Mouse (Mus musculus) ES-E14 (cell line): ENCODE measurements around the gene Nrde2. TPM values are rescaled to one million over a fixed set of nuclear protein-coding genes. Genes with fewer than 3 reads are reported as not detected.
A peak's percentile ranks its signal among the peaks of the same experiment; 100 is the strongest.

ENCODE experiments used
- DNase-seq: peaks from one replicate; pipeline ENCODE4 v3.0.0-alpha.2; 2013; ENCODE audit warnings: low read depth, low spot score
- H3K27ac ChIP-seq: 2 replicates; pipeline ENCODE4 v1.5.1; 2012; ENCODE audit warnings: low read depth, mild to moderate bottlenecking, low read length, moderate library complexity, mixed read lengths; ENCODE audit not compliant: poor library complexity, insufficient read depth, severe bottlenecking
- H3K36me3 ChIP-seq: 2 replicates; pipeline ENCODE4 v1.6.1; 2012; ENCODE audit warnings: mild to moderate bottlenecking, low read length, moderate library complexity, mixed read lengths; ENCODE audit not compliant: control insufficient read depth, poor library complexity, insufficient read depth, severe bottlenecking
- H3K4me1 ChIP-seq, 2 experiments: fragments of 150-350 bp in 1 of 2; sonication (generic) in 1 of 2; 2 replicates each; pipeline ENCODE4 v1.6.1; 2012; ENCODE audit warnings: low read length in 2 of 2, mild to moderate bottlenecking in 1 of 2, mixed read lengths in 1 of 2; ENCODE audit not compliant: control insufficient read depth in 2 of 2, insufficient read depth in 2 of 2, poor library complexity in 1 of 2
- H3K4me3 ChIP-seq, 2 experiments: fragments of 150-350 bp in 1 of 2; sonication (generic) in 1 of 2; 2 replicates each; pipeline ENCODE4 v1.5.1; 2012; ENCODE audit warnings: low read length in 2 of 2, low read depth in 1 of 2, mild to moderate bottlenecking in 1 of 2, mixed read lengths in 1 of 2; ENCODE audit not compliant: insufficient read depth in 1 of 2, poor library complexity in 1 of 2, severe bottlenecking in 1 of 2
- H3K9ac ChIP-seq: 2 replicates; pipeline ENCODE4 v1.6.1; 2012; ENCODE audit warnings: low read depth, mild to moderate bottlenecking, low read length, mixed read lengths; ENCODE audit not compliant: poor library complexity, insufficient read depth, severe bottlenecking
- H3K9me3 ChIP-seq: fragments of 150-350 bp; sonication (generic); 2 replicates; pipeline ENCODE4 v1.6.1; 2012; ENCODE audit warnings: low read depth, mild to moderate bottlenecking, low read length; ENCODE audit not compliant: control insufficient read depth, insufficient read depth
- CHD2 ChIP-seq: IDR thresholded peaks from 2 replicates; pipeline ENCODE4 v1.6.1; 2014; ENCODE audit warnings: mild to moderate bottlenecking, low read depth, low read length, inconsistent platforms
- HCFC1 ChIP-seq: IDR thresholded peaks from 2 replicates; pipeline ENCODE4 v1.6.1; 2012; ENCODE audit warnings: low read length, inconsistent platforms, borderline replicate concordance; ENCODE audit not compliant: insufficient read depth
- MAFK ChIP-seq: IDR thresholded peaks from 2 replicates; pipeline ENCODE4 v1.6.1; 2014; ENCODE audit warnings: mild to moderate bottlenecking, low read depth, low read length, inconsistent platforms; ENCODE audit not compliant: insufficient read depth
- ZC3H11A ChIP-seq: IDR thresholded peaks from 2 replicates; pipeline ENCODE4 v1.6.1; 2012; ENCODE audit warnings: low read depth, mild to moderate bottlenecking, inconsistent platforms, low read length, borderline replicate concordance
- ZNF384 ChIP-seq: IDR thresholded peaks from 2 replicates; pipeline ENCODE4 v1.6.1; 2012; ENCODE audit warnings: low read depth, low read length, inconsistent platforms
- in situ Hi-C, 2 experiments: fragments of 600-800 bp; cut with MboI; formaldehyde crosslinking; loops; one replicate each; pipeline ENCODE4 v1.15.1; 2025; ENCODE audit warnings: low sequenced_read_pairs in 2 of 2, inconsistent platforms in 1 of 2; ENCODE audit not compliant: unreplicated experiment in 2 of 2
- total RNA-seq: library from RNA; depleted of rRNA; stranded (reverse); fragments of 300-350 nt; gene quantifications from 2 replicates; pipeline ENCODE4 v1.2.3, GENCODE M21; 2012; rRNA removed

The Nrde2 gene
- total RNA-seq: 36.4 and 41.8 TPM in 2 replicates

- Histone ChIP-seq H3K9me3 (no peaks in the 10 kb centered on the region), H3K4me1 (peaks cover 2% of the 10 kb centered on the region in 2 experiments; a peak in 3 of 4 replicates), H3K27ac (peak within 1 kb of the TSS; percentile 77), H3K9ac (peak within 1 kb of the TSS; percentile 97), H3K4me3 (peak within 1 kb of the TSS; percentile 84 to 93), H3K36me3 (no peaks in the 10 kb centered on the region; the same call in 1 of the 2 replicates)
- in situ Hi-C loops: loop anchor here in 1 of 2 experiments (25.0 kb wide), 1 partner anchor 678 kb away; no protein-coding TSS in a partner anchor
- TF ChIP-seq HCFC1: peak; percentile 93
- TF ChIP-seq MAFK: no peak
- TF ChIP-seq ZNF384: no peak
- DNase-seq: peak; percentile 90
Observed at GRCm38 (mm10) chr12:100159261-100159975, at the start of gene Nrde2. Nrde2 (minus strand) TSS chr12:100159653.

GRCm38 (mm10) chr12:100206926-100207325 is 47.5 kb upstream of the Nrde2 start:
- Histone ChIP-seq H3K4me3 (no peak overlapping the region), H3K27ac (no peak overlapping the region), H3K9me3 (no peaks in the 10 kb centered on the region), H3K36me3 (peaks cover 40% of the 10 kb centered on the region), H3K9ac (no peak overlapping the region), H3K4me1 (peaks cover 0 to 12% of the 10 kb centered on the region in 2 experiments; a peak in 1 of 4 replicates)
- in situ Hi-C loops: no loop called here
- DNase-seq: no peak
- TF ChIP-seq ZNF384: no peak
- TF ChIP-seq MAFK: no peak
- no peak for TF ChIP-seq CHD2
- no peak for TF ChIP-seq ZC3H11A
- no peak for TF ChIP-seq HCFC1

GRCm38 (mm10) chr12:100206521-100206920 is 47.1 kb upstream of the Nrde2 start:
- no peak for DNase-seq
- Histone ChIP-seq H3K4me3 (no peak overlapping the region), H3K36me3 (peaks cover 40% of the 10 kb centered on the region), H3K9me3 (no peaks in the 10 kb centered on the region), H3K4me1 (peaks cover 0 to 10% of the 10 kb centered on the region in 2 experiments; a peak in 1 of 4 replicates), H3K9ac (no peak overlapping the region), H3K27ac (no peak overlapping the region)
- TF ChIP-seq MAFK: no peak
- no peak for TF ChIP-seq HCFC1
- TF ChIP-seq CHD2: no peak
- TF ChIP-seq ZC3H11A: no peak
- in situ Hi-C loops: no loop called here

GRCm38 (mm10) chr12:100205156-100205555 is 45.7 kb upstream of the Nrde2 start:
- H3K4me3 ChIP-seq: no peak overlapping the region
- H3K4me1 ChIP-seq: peaks cover 0 to 7% of the 10 kb centered on the region in 2 experiments; a peak in 3 of 4 replicates
- no peak overlapping the region for H3K9ac ChIP-seq
- H3K9me3 ChIP-seq: no peaks in the 10 kb centered on the region
- peaks cover 40% of the 10 kb centered on the region for H3K36me3 ChIP-seq
- no peak overlapping the region for H3K27ac ChIP-seq
- in situ Hi-C loops: no loop called here
- DNase-seq: no peak
- TF ChIP-seq HCFC1 (no peak), ZC3H11A (no peak), MAFK (no peak), ZNF384 (no peak), CHD2 (no peak)
